Comparison of ENCODE assay signal across 8 mouse cellular contexts in the genomic region with DNA sequence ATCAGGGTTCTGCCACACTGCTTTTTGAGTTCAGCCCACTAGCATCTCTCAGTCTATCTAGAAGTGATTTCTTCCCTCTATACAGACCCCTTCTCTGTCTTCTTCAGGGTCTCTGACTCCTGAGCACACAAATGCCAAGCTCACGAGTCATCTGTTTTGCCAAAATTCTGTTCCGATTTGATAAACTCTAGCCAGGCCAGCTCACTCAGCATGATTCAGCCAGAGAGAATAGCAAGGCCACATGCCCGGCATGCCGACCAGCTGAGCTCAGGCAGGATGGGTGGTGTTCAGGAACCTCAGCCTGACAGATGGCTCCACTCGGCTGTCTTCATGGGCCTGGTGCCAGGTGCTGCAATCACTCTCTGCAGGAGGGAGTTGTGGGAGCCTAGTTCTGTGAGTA.
DNase-seq lines count a peak whose midpoint lies in the region; ATAC-seq lines count a peak whose summit lies in the region.

No protein-coding gene starts in this region.

- H3K4me3 ChIP-seq in hindbrain, embryonic 11.5 days (ENCODE audit: low read depth, low read length) = no peak overlapping the region

- no peaks in the 10 kb centered on the region for H3K36me3 ChIP-seq in hindbrain, embryonic 11.5 days (ENCODE audit: control insufficient read depth, insufficient read depth, low read length)

- H3K27me3 ChIP-seq in hindbrain, embryonic 11.5 days (ENCODE audit: control insufficient read depth, insufficient read depth, low read length) = no peaks in the 10 kb centered on the region

- peak; percentile 5 for DNase-seq in R1 (ENCODE audit: low read depth, low spot score)
- DNase-seq in cerebellum, adult 9-10 months = peak; percentile 95
- peak; percentile 55 to 67 for DNase-seq in frontal cortex, postnatal 25 days (ENCODE audit: low spot score in 2 of 2)
- peak; percentile 25 for DNase-seq in hindbrain, embryonic 11.5 days (ENCODE audit: low spot score)
- DNase-seq in layer of hippocampus, adult 9-11 months = peak; percentile 94
- DNase-seq in right cerebral cortex, postnatal 4 days = peak; percentile 79

- 39% methylated on average over 5 of the region's 5 CpGs for WGBS in hindbrain, embryonic 11.5 days

- H3K9me3 ChIP-seq in hindbrain, embryonic 11.5 days (ENCODE audit: control insufficient read depth, low read length) = no peaks in the 10 kb centered on the region

- no peak overlapping the region for H3K4me2 ChIP-seq in hindbrain, embryonic 11.5 days (replicated peaks; ENCODE audit: low read depth, low read length)

- no peak overlapping the region for H3K9ac ChIP-seq in hindbrain, embryonic 11.5 days (ENCODE audit: low read depth, low read length)

- no peak overlapping the region for H3K27ac ChIP-seq in hindbrain, embryonic 11.5 days (ENCODE audit: low read depth, low read length)

- ATAC-seq in hindbrain, embryonic 11.5 days (ENCODE audit: low FRiP score) = no peak
- ATAC-seq in megakaryocyte, adult 5-6 weeks (ENCODE audit: poor library complexity, severe bottlenecking) = peak; percentile 69
- ATAC-seq in CD4-positive, CD25-positive, alpha-beta regulatory T cell, adult 4 months = no peak

- no peaks in the 10 kb centered on the region for H3K4me1 ChIP-seq in hindbrain, embryonic 11.5 days (replicated peaks; ENCODE audit: control insufficient read depth, insufficient read depth, low read length)

Comparison
In these comparisons a context has a peak if more than half of its experiments do, and no peak if none do; other contexts are left out.
1. DNase-seq: peak in every context shown above with its lines; median percentile 95 in cerebellum, adult 9-10 months; 94 in layer of hippocampus, adult 9-11 months; 79 in right cerebral cortex, postnatal 4 days; 61 in frontal cortex, postnatal 25 days; 25 in hindbrain, embryonic 11.5 days; 5 in R1.